Mouse (Mus musculus) cerebellum, adult 2 months (tissue): Measurements from ENCODE around the gene Serpina9.

Experiments
- CTCF ChIP-seq: fragments of 200-500 bp; IDR thresholded peaks from 2 replicates; pipeline ENCODE4 v1.5.1; 2011; ENCODE audit warnings: low read depth, mild to moderate bottlenecking, control low read depth, low read length, moderate library complexity, borderline replicate concordance; ENCODE audit not compliant: insufficient read depth
- POLR2A ChIP-seq: fragments of 200-500 bp; IDR thresholded peaks from 2 replicates; pipeline ENCODE4 v1.6.1; 2011; ENCODE audit warnings: low read length, control low read depth, borderline replicate concordance; ENCODE audit not compliant: insufficient read depth

- no peak for TF ChIP-seq POLR2A
- TF ChIP-seq CTCF, result no peak
Observed at GRCm38 (mm10) chr12:104061862-104062261, 48.3 kb upstream of the Serpina9 start.
